Mouse (Mus musculus): ENCODE measurements around the gene Clic3. TPM values are rescaled to one million over a fixed set of nuclear protein-coding genes. Genes with fewer than 3 reads are reported as not detected.

Gene Clic3
- polyA plus RNA-seq, 1 experiment from 2014 or later: 3.2 TPM

GRCm38 (mm10) chr2:25457022-25457896, 621 bp downstream of the Clic3 start:
- Histone ChIP-seq H3K4me1 (replicated peaks) (peaks cover 31% of the 10 kb centered on the region), H3K9ac (no peak overlapping the region), H3K27ac (replicated peaks) (no peak overlapping the region), H3K4me3 (no peak overlapping the region), H3K36me3 (peaks cover 21% of the 10 kb centered on the region), H3K9me3 (no peaks in the 10 kb centered on the region), H3K27me3 (no peaks in the 10 kb centered on the region), H3K4me2 (no peak overlapping the region)
- no peak for ATAC-seq (ENCODE audit: low read depth)
- 89% methylated on average over 9 of the region's 9 CpGs for WGBS

GRCm38 (mm10) chr2:25458911-25459310, 2.3 kb downstream of the Clic3 start:
- H3K9me3 ChIP-seq: no peaks in the 10 kb centered on the region
- H3K27ac ChIP-seq (replicated peaks): no peak overlapping the region
- peaks cover 31% of the 10 kb centered on the region for H3K4me1 ChIP-seq (replicated peaks)
- 0 out of 2 replicates have a peak overlapping the region, but pooled peaks have one; percentile 77 for H3K4me3 ChIP-seq
- H3K27me3 ChIP-seq: no peaks in the 10 kb centered on the region
- H3K36me3 ChIP-seq: peaks cover 21% of the 10 kb centered on the region
- ATAC-seq (ENCODE audit: low read depth): no peak
- 72% methylated on average over 5 of the region's 5 CpGs for WGBS
- peak overlapping the region; percentile 87 for H3K9ac ChIP-seq
- H3K4me2 ChIP-seq: peak overlapping the region; percentile 89

- WGBS: 37% methylated on average over 5 of the region's 5 CpGs
- H3K4me3 ChIP-seq: peak overlapping the region; percentile 77
- peak; percentile 28; the same call in 1 of the 2 replicates for ATAC-seq (ENCODE audit: low read depth)
Measured at GRCm38 (mm10) chr2:25460135-25460534, 3.5 kb downstream of the Clic3 start.

GRCm38 (mm10) chr2:25460551-25461309, 4.1 kb downstream of the Clic3 start, which contains the start of gene Paxx:
Paxx (minus strand) TSS chr2:25461094.
- H3K4me1 ChIP-seq (replicated peaks): peaks cover 31% of the 10 kb centered on the region
- WGBS: under 1% methylated on average over 48 of the region's 48 CpGs
- H3K9me3 ChIP-seq: no peaks in the 10 kb centered on the region
- no peaks in the 10 kb centered on the region for H3K27me3 ChIP-seq
- peaks cover 21% of the 10 kb centered on the region for H3K36me3 ChIP-seq
- H3K27ac ChIP-seq (replicated peaks): peak within 1 kb of the TSS; percentile 96
- peak within 1 kb of the TSS; percentile 77 for H3K4me3 ChIP-seq
- peak within 1 kb of the TSS; percentile 89 for H3K4me2 ChIP-seq
- peak within 1 kb of the TSS; percentile 87 for H3K9ac ChIP-seq
- ATAC-seq (ENCODE audit: low read depth): peak; percentile 92

More at GRCm38 (mm10) chr2:25460135-25460534, 3.5 kb downstream of the Clic3 start:
- H3K4me1 ChIP-seq (replicated peaks): peaks cover 31% of the 10 kb centered on the region
- H3K27ac ChIP-seq (replicated peaks): peak overlapping the region; percentile 96
- peaks cover 21% of the 10 kb centered on the region for H3K36me3 ChIP-seq
- H3K9me3 ChIP-seq: no peaks in the 10 kb centered on the region
- H3K27me3 ChIP-seq: no peaks in the 10 kb centered on the region
- H3K9ac ChIP-seq: peak overlapping the region; percentile 87
- peak overlapping the region; percentile 89 for H3K4me2 ChIP-seq

- H3K9ac ChIP-seq: peak overlapping the region; percentile 87
- H3K27me3 ChIP-seq: no peaks in the 10 kb centered on the region
- peaks cover 21% of the 10 kb centered on the region for H3K36me3 ChIP-seq
- peak overlapping the region; percentile 77 for H3K4me3 ChIP-seq
- 34% methylated on average over 3 of the region's 3 CpGs for WGBS
- peak overlapping the region; percentile 96 for H3K27ac ChIP-seq (replicated peaks)
- peaks cover 31% of the 10 kb centered on the region for H3K4me1 ChIP-seq (replicated peaks)
- no peaks in the 10 kb centered on the region for H3K9me3 ChIP-seq
- peak; percentile 10; the same call in 1 of the 2 replicates for ATAC-seq (ENCODE audit: low read depth)
- peak overlapping the region; percentile 89 for H3K4me2 ChIP-seq
Measured at GRCm38 (mm10) chr2:25461407-25461806, 4.8 kb downstream of the Clic3 start.

- WGBS: 87% methylated on average over 3 of the region's 3 CpGs
- H3K4me3 ChIP-seq: no peak overlapping the region
Measured at GRCm38 (mm10) chr2:25463630-25464029, 7.0 kb downstream of the Clic3 start.

GRCm38 (mm10) chr2:25465256-25465655, 8.6 kb downstream of the Clic3 start:
- WGBS: 94% methylated on average over 2 of the region's 2 CpGs
- Histone ChIP-seq H3K4me3 (no peak overlapping the region), H3K36me3 (no peaks in the 10 kb centered on the region), H3K9me3 (no peaks in the 10 kb centered on the region), H3K27ac (replicated peaks) (no peak overlapping the region), H3K4me1 (replicated peaks) (peaks cover 28% of the 10 kb centered on the region), H3K27me3 (no peaks in the 10 kb centered on the region), H3K4me2 (no peak overlapping the region), H3K9ac (no peak overlapping the region)
- ATAC-seq (ENCODE audit: low read depth): no peak

More at GRCm38 (mm10) chr2:25463630-25464029, 7.0 kb downstream of the Clic3 start:
- ATAC-seq (ENCODE audit: low read depth): no peak
- Histone ChIP-seq H3K27me3 (no peaks in the 10 kb centered on the region), H3K9me3 (no peaks in the 10 kb centered on the region), H3K4me1 (replicated peaks) (peaks cover 31% of the 10 kb centered on the region), H3K36me3 (peaks cover 8% of the 10 kb centered on the region), H3K4me2 (no peak overlapping the region), H3K27ac (replicated peaks) (no peak overlapping the region), H3K9ac (no peak overlapping the region)

GRCm38 (mm10) chr2:25465816-25466635, 9.4 kb downstream of the Clic3 start:
- no peak for ATAC-seq (ENCODE audit: low read depth)
- Histone ChIP-seq H3K4me3 (no peak overlapping the region), H3K36me3 (no peaks in the 10 kb centered on the region), H3K9ac (no peak overlapping the region), H3K27me3 (no peaks in the 10 kb centered on the region), H3K27ac (replicated peaks) (no peak overlapping the region), H3K9me3 (no peaks in the 10 kb centered on the region), H3K4me1 (replicated peaks) (peaks cover 26% of the 10 kb centered on the region), H3K4me2 (no peak overlapping the region)
- WGBS: 58% methylated on average over 10 of the region's 10 CpGs

GRCm38 (mm10) chr2:25467606-25468303, 11.1 kb downstream of the Clic3 start:
- Histone ChIP-seq H3K27ac (replicated peaks) (no peak overlapping the region), H3K27me3 (no peaks in the 10 kb centered on the region), H3K4me1 (replicated peaks) (peaks cover 16% of the 10 kb centered on the region), H3K9ac (no peak overlapping the region), H3K4me2 (no peak overlapping the region), H3K4me3 (no peak overlapping the region), H3K36me3 (no peaks in the 10 kb centered on the region), H3K9me3 (no peaks in the 10 kb centered on the region)
- 83% methylated on average over 14 of the region's 14 CpGs for WGBS
- ATAC-seq (ENCODE audit: low read depth): no peak

GRCm38 (mm10) chr2:25468962-25469915, 12.6 kb downstream of the Clic3 start:
- Histone ChIP-seq H3K4me2 (no peak overlapping the region), H3K36me3 (no peaks in the 10 kb centered on the region), H3K9me3 (no peaks in the 10 kb centered on the region), H3K4me3 (no peak overlapping the region), H3K4me1 (replicated peaks) (peaks cover 16% of the 10 kb centered on the region), H3K27ac (replicated peaks) (peak overlapping the region; percentile 74), H3K27me3 (no peaks in the 10 kb centered on the region), H3K9ac (no peak overlapping the region)
- peak; percentile 68 for ATAC-seq (ENCODE audit: low read depth)
- WGBS: 65% methylated on average over 10 of the region's 10 CpGs

Measured in neural tube, embryonic 13.5 days (tissue).